Mouse (Mus musculus): ENCODE measurements at regions not wholly inside any gene's neighbourhood (a gene's known extent, or its start where the extent isn't known, plus 50 kb on each side); places are given as distances from the start of the nearest gene placed in this dataset.
"Not testable (repeated sequence)": the region's sequence is repeated elsewhere in the genome, so short reads cannot be mapped to it uniquely, and the experiment has no call there.

DNA sequence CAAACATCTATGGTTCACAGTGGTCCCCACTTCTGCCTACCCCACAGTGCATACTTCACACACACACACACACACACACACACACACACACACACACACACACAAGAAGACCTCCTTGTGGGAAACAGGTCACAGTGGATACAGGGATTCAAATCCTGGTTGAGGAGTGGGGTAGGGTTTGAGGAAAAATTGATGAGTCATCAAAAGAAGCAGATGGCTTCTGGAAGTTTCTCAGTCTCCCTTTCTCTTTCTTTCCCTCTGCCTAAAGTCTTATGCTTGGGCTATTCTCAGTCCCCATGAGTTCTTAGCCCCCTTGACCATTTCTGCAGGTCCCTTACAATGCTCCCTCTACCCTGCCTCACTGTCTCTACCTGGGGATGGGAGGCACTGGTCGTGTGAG lies 56.4 kb downstream of the Rassf10 start:
- in situ Hi-C loops (cut with MboI): no loop called here

- in situ Hi-C loops (cut with MboI): no loop called here
These were observed 63.5 kb downstream of the Rassf10 start for GRCm38 (mm10) chr7:113017092-113017755.

GRCm38 (mm10) chr7:113021412-113021811 lies 67.7 kb downstream of the Rassf10 start:
- in situ Hi-C loops (cut with MboI): no loop called here

DNA sequence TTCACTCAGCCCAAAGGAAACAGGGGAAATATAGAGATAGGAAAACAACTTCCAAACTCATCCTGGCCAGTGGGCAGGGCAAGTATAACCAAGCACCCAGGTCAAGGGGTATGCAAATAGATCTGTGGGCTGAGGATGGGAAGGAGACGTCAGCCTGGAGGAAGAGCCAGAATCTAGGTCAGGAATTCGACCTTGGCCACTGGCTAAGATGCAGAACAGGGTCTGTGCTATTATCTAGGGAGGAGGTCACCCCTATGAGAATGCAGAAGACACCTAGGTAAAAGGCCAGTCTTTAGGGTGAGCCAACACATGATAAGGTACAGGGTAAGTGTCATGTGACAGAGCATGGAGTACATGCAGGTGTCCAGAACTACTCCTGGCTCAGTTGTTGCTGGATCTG lies 68.8 kb downstream of the Rassf10 start:
- in situ Hi-C loops (cut with MboI): no loop called here

DNA sequence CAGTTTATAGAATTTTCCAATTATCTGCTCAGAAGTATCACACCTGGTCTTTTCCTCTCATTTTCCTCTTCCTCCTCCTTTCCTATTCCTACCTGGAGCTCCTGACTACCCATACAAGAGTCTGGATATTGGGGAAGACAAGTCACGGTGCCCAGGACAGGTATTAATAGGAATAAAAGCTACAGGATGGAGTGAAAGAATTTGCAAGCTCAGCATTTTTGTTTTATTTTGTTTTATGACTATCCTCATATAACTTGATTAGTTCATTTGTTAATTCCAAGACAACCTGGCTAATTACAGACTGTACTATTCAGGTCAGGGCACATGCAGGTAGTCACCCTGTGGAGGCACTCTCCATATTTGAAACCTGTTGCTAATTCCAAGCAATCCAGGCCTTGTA lies 72.0 kb downstream of the Rassf10 start:
- in situ Hi-C loops (cut with MboI): no loop called here

DNA sequence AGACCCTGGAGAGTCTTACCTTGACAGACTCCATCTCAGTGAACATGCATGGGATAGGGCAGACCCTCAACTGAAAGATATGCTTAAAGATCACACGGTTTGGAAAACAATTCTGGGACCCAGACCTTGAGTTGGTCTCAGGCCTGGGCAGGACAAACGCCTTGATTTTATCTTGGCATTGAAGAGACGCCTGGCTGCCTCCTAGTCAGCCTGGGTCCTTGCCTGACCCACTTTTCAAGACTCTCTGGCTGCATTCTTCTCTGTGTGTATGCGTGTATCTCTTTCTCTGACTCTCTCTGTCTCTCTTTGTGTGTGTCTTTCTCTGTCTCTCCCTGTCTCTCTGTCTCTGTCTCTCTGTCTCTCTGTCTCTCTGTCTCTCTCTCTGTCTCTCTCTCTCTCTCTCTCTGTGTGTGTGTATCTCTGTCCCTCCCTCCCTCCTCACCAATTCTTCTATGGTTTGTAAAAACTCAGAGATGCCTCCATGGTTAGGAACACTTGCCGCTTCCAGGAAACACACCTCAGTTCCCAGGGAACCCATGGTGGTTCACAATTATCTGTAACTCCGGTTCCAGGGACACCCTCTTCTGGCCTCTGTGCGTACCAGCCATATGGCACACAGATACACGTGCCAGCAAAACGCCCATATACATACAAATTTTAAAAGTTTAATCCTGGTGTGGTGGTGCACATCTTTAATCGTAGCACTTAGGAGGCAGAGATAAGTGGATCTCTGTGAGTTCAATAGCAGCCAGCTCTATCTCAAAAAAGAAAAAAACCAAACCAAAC lies 72.7 kb downstream of the Rassf10 start:
- in situ Hi-C loops (cut with MboI): no loop called here

DNA sequence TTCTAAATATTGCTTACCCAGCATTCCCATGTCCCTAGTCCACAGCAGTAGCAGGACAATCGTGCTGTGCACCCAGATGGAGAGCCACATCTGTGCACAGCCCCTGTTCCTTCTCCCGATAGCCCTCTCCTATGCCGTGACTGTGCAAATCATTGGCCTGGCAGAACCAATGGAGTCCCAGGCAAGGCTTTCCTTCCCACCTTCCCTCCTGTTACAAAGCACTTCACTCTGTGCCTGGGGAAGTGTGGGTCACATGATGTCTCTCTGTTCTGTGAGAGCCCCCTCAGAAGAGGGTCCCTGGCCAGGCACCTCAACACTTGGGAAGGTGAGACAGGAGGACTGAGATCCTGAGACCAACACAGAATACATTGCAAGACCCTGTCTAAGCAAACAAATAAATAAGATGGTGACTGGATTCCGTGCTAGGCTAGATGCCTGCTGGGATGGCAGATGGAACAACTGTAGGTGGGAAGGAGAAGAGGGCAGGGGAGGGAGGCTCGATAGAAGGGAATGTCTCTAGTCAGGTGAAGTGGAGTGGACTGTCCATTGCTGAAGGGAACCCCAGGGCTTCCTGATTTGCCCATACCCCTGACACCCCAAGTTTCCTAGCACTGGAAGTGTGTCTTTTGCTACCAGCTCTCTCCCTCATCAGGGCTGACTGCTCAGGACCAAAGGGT lies 73.5 kb downstream of the Rassf10 start:
- in situ Hi-C loops (cut with MboI): no loop called here

GRCm38 (mm10) chr7:113030053-113030752 lies 76.4 kb downstream of the Rassf10 start:
- in situ Hi-C loops (cut with MboI): no loop called here

GRCm38 (mm10) chr7:113035751-113036150 lies 82.0 kb downstream of the Rassf10 start:
- in situ Hi-C loops (cut with MboI): no loop called here

DNA sequence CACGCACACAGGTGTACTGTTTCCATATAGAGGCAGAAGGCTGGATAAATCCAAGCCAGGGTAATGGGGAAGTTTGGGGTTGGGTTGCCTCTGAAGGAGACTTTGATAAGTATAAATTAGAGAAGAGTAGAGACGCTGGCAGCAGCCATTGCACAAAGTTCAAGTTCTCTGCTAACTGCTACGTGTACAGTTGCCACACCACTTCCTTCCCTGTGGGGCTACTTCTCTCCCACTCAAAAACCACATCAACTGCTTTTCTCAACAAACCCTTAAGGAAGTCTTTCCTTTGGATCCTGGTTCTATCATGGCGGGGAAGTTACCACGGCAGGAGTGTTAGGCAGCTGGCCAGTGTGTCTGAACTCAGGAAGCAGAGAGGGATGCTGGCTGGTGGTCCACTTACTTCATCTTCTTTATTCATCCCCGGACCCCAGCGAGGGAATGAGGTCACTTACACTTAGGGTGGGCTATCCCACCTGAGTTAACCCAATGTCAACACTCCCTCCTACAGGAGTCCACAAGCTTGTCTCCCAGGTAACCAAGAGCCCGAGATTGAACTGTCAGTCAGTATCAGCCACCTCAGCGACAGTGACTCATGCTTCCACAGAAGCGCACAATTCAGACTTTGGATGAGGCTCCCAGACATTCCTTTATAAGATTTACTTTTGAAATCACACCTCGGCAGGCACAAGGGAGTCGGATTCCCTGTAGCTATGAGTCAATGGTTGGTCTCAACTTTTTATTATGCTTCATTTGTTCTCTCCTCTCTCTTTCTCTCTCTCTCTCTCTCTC lies 84.3 kb downstream of the Rassf10 start:
- in situ Hi-C loops (cut with MboI): no loop called here

DNA sequence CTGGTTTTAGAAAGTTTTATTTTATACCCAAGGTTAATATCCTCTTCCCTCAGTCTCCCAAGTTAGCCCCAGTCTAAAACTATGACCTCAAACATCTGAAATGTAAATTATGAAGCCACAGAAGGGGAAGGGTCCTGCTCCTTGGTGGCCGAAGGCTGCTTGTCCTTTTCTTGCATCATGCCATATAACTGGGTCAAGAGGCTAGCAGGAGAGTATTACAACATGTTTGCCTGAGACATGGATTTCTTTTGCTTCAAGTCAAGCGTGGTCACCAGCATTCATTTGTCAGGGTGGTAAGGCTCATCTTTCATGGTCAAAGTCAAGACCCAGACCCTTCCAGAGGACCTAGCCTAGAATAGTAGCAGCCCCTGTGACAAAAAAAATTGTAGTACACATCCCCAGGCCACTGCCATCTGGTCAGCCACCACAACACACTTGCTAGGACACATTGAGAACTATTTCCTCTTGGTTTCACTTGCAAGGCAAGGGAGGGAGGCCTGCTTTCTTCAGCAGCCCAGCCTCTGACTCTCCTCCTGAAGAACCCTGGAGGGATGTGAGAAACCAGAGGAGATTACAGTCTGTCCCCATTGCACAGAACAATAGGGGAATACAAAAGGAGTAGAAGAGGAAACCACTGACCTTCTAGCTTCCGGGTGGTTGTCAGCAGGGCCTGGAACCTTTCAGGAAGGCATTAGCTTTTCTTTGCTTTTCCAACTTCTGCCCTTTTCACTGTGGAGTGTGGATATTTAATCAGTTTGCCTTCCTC lies 85.3 kb downstream of the Rassf10 start:
- in situ Hi-C loops (cut with MboI): no loop called here

DNA sequence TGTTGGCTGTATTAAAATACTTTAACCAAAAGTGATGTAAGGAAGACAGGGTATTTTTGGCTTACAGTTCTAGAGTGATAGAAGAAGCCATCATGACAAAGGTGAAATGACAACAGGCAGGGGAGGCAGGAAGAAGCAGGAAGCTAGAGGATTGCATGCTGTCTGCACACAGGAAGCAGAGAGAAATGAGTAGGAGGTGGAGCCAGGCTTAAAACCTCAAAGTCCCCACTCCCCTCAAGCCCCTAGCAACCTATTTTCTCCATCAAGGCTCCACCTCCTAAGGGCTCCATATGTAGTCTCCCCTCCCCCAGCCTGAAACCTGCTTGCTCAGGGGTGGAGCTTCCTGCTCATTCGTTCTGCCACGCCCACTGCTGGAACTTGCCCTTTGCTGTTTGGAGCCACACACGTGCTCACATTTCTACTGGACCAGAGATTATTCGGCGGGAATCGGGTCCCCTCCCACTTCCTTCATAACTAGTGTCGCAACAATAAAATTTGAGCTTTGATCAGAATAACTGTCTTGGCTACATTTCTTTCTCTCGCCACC lies 91.9 kb downstream of the Rassf10 start:
- in situ Hi-C loops (cut with MboI): not testable (repeated sequence)

- in situ Hi-C loops (cut with MboI): no loop called here
These were observed 92.6 kb downstream of the Rassf10 start for GRCm38 (mm10) chr7:113046406-113046805.

GRCm38 (mm10) chr7:113047583-113047982 lies 93.8 kb downstream of the Rassf10 start:
- in situ Hi-C loops (cut with MboI): no loop called here

- in situ Hi-C loops (cut with MboI): no loop called here
These were observed 94.5 kb downstream of the Rassf10 start for GRCm38 (mm10) chr7:113048097-113048795.

GRCm38 (mm10) chr7:113049440-113049839 lies 95.7 kb downstream of the Rassf10 start:
- in situ Hi-C loops (cut with MboI): no loop called here

GRCm38 (mm10) chr7:113052952-113053351 lies 99.2 kb downstream of the Rassf10 start:
- in situ Hi-C loops (cut with MboI): no loop called here

GRCm38 (mm10) chr7:113056421-113056820 lies 102.7 kb downstream of the Rassf10 start:
- in situ Hi-C loops (cut with MboI): no loop called here

DNA sequence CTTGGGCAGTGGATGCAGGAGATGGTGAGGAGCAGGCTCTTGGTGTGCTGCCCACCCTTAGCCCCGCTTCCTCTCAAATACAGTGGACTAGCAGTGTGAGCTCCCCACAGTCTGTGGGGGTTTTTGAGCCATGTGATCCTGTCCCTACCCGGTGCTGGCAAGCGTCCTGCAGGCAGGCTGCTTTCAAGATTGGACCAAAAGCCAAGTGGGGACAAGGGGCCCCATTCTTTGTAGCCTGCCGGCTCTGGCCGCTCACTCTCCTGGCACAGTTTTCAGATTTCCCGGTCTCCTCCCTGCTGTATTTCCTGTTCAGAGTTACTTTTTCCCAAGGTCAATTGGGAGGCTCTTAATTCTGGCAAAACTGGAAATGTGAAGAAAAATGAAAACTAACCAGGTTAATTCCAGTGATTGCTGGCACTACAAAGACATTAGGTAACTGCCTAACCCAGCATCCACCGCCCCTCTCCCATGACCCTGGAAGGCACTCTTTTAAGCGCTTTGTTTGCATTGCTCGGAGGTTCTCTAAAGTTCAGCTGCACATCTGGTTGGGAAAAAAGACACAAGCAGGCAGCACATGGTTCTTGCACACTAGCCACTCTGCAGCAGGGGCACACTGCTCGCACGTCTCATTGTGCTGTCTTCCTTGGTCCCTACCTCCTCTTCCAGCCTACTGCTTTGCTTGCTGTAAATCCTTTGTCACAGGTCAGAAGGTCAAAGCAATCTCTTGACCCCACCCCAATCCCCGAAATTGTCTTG lies 105.6 kb downstream of the Rassf10 start:
- in situ Hi-C loops (cut with MboI): no loop called here
